Mouse (Mus musculus) embryonic fibroblast, embryonic 13.5 days (primary cell): ENCODE results near the gene Kansl2. TPM values are rescaled to one million over a fixed set of nuclear protein-coding genes. Genes with fewer than 3 reads are reported as not detected.

ENCODE experiments used
- H3K27ac ChIP-seq: 2 replicates; pipeline ENCODE4 v1.5.1; 2012; ENCODE audit warnings: low read length, control low read depth, inconsistent platforms; ENCODE audit not compliant: insufficient read depth
- H3K4me1 ChIP-seq: 2 replicates; pipeline ENCODE4 v1.6.1; 2011; ENCODE audit warnings: low read length; ENCODE audit not compliant: control insufficient read depth, insufficient read depth
- H3K4me3 ChIP-seq: 2 replicates; pipeline ENCODE4 v1.5.1; 2011; ENCODE audit warnings: mild to moderate bottlenecking, control low read depth, low read length; ENCODE audit not compliant: insufficient read depth
- CTCF ChIP-seq: IDR thresholded peaks from 2 replicates; pipeline ENCODE4 v1.5.1; 2011; ENCODE audit warnings: mild to moderate bottlenecking, control low read depth, low read length, moderate library complexity, borderline replicate concordance; ENCODE audit not compliant: insufficient read depth
- POLR2A ChIP-seq: IDR thresholded peaks from 2 replicates; pipeline ENCODE4 v1.6.1; 2011; ENCODE audit warnings: low read depth, mild to moderate bottlenecking, control low read depth, low read length, moderate library complexity
- polyA plus RNA-seq: library from polyadenylated mRNA; stranded (reverse); fragments of >200 nt; gene quantifications from 2 replicates; pipeline ENCODE4 v1.2.4, GENCODE M21; 2011; ENCODE audit warnings: low read depth; ENCODE audit not compliant: missing spikeins, insufficient read length

Kansl2 gene
- polyA plus RNA-seq, 1 experiment, result 91.2 TPM

- no peak overlapping the region for H3K4me3 ChIP-seq
- TF ChIP-seq CTCF (no peak), POLR2A (no peak)
- H3K4me1 ChIP-seq, result peaks cover 9% of the 10 kb centered on the region
- peak overlapping the region; percentile 38; the same call in 1 of the 2 replicates for H3K27ac ChIP-seq
Observed at GRCm38 (mm10) chr15:98541064-98541463, 7.0 kb upstream of the Kansl2 start.

GRCm38 (mm10) chr15:98537923-98538322 is 3.9 kb upstream of the Kansl2 start:
- Histone ChIP-seq H3K4me1 (peaks cover 9% of the 10 kb centered on the region), H3K27ac (no peak overlapping the region), H3K4me3 (no peak overlapping the region)
- TF ChIP-seq CTCF, result no peak
- no peak for TF ChIP-seq POLR2A

GRCm38 (mm10) chr15:98536828-98537510 is 2.9 kb upstream of the Kansl2 start:
- 0 out of 2 replicates have a peak overlapping the region, but pooled peaks have one; percentile 6 for H3K27ac ChIP-seq
- no peak for TF ChIP-seq POLR2A
- TF ChIP-seq CTCF, result no peak
- no peak overlapping the region for H3K4me3 ChIP-seq
- H3K4me1 ChIP-seq, result peaks cover 6% of the 10 kb centered on the region

- no peak for TF ChIP-seq POLR2A
- TF ChIP-seq CTCF, result no peak
- peaks cover 4% of the 10 kb centered on the region; the same call in 1 of the 2 replicates for H3K4me1 ChIP-seq
- no peak overlapping the region for H3K27ac ChIP-seq
- no peak overlapping the region for H3K4me3 ChIP-seq
Observed at GRCm38 (mm10) chr15:98535921-98536320, 1.9 kb upstream of the Kansl2 start.

- peaks cover 9% of the 10 kb centered on the region for H3K4me1 ChIP-seq
- TF ChIP-seq POLR2A (no peak), CTCF (no peak)
- peak overlapping the region; percentile 96 for H3K27ac ChIP-seq
- peak overlapping the region; percentile 75 for H3K4me3 ChIP-seq
Observed at GRCm38 (mm10) chr15:98533035-98533531, 981 bp downstream of the Kansl2 start.

- no peak for TF ChIP-seq CTCF
- peak; percentile 29 for TF ChIP-seq POLR2A
- H3K27ac ChIP-seq, result peak overlapping the region; percentile 96
Observed at GRCm38 (mm10) chr15:98532281-98532680, 1.8 kb downstream of the Kansl2 start.

GRCm38 (mm10) chr15:98528066-98528563 is 5.9 kb downstream of the Kansl2 start:
- H3K4me3 ChIP-seq, result no peak overlapping the region
- TF ChIP-seq POLR2A (no peak), CTCF (no peak)
- H3K4me1 ChIP-seq, result peaks cover 18% of the 10 kb centered on the region
- peak overlapping the region; percentile 93 for H3K27ac ChIP-seq

More at GRCm38 (mm10) chr15:98532281-98532680, 1.8 kb downstream of the Kansl2 start:
- Histone ChIP-seq H3K4me1 (peaks cover 14% of the 10 kb centered on the region), H3K4me3 (peak overlapping the region; percentile 75)

- Histone ChIP-seq H3K4me3 (no peak overlapping the region), H3K27ac (peak overlapping the region; percentile 93), H3K4me1 (peaks cover 18% of the 10 kb centered on the region)
- TF ChIP-seq CTCF (no peak), POLR2A (no peak)
Observed at GRCm38 (mm10) chr15:98527056-98527771, 6.8 kb downstream of the Kansl2 start.

GRCm38 (mm10) chr15:98526057-98526456 is 8.0 kb downstream of the Kansl2 start:
- Histone ChIP-seq H3K27ac (peak overlapping the region; percentile 94), H3K4me3 (no peak overlapping the region), H3K4me1 (peaks cover 18% of the 10 kb centered on the region)
- no peak for TF ChIP-seq POLR2A
- no peak for TF ChIP-seq CTCF
